22 mouse cellular contexts compared by ENCODE assay signal in the genomic region with DNA sequence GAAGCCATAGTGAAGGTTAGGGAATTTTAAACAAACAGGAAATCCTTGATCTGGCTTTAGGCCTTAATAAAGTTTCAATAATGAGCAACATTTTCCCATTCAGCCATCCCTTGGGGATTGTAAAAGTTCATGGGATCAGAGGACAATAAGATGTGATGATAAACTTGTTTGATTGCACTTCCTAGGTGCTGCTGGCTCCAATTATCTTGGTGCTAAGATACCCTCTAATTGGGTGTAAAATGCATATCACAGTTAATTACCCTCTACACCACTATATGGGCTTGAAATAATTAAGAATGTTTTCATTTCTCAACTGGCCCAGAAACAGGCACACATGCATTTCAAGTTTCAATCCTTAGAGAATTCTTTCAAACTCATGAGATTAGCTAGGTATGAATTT. TPM values are rescaled to one million over a fixed set of nuclear protein-coding genes. Genes with fewer than 3 reads are reported as not detected.
"Had no signal": no experiment of that assay in that cellular context is flagged by ENCODE, and none has a peak within 500 bp of the region (broad histone marks: within the 10 kb centered on the region; RNA-seq: fewer than 3 reads in every experiment).

No protein-coding gene starts in this region.

- H3K9me3 ChIP-seq: liver, embryonic 15.5 days; lung, embryonic 15.5 days; megakaryocyte, embryonic 14.5 days; midbrain, embryonic 12.5 days; neural tube, embryonic 12.5 days; stomach, embryonic 15.5 days had no signal

- H3K9ac ChIP-seq: liver, embryonic 15.5 days; liver, postnatal 0 days; lung, embryonic 15.5 days; midbrain, embryonic 12.5 days; neural tube, embryonic 12.5 days; stomach, embryonic 15.5 days had no signal

- H3K36me3 ChIP-seq: liver, embryonic 15.5 days; lung, embryonic 15.5 days; midbrain, embryonic 12.5 days; neural tube, embryonic 12.5 days; stomach, embryonic 15.5 days had no signal

- DNase-seq: liver, postnatal 0 days; lung, adult 2 months; lung, postnatal 14 days; lung, postnatal 36 days; midbrain, embryonic 14.5 days; right cerebral cortex, postnatal 14 days; thymus, adult 2 months; thymus, postnatal 25 days; thymus, postnatal 4 days had no signal

- ATAC-seq: liver, postnatal 0 days; lung, postnatal 0 days; midbrain, embryonic 16.5 days had no signal

- H3K4me3 ChIP-seq: liver, embryonic 15.5 days; lung, embryonic 15.5 days; megakaryocyte, embryonic 14.5 days; midbrain, embryonic 12.5 days; neural tube, embryonic 12.5 days; stomach, embryonic 15.5 days had no signal

- H3K4me1 ChIP-seq: liver, embryonic 15.5 days; lung, embryonic 15.5 days; megakaryocyte, embryonic 14.5 days; midbrain, embryonic 12.5 days; neural tube, embryonic 12.5 days; stomach, embryonic 15.5 days had no signal

- H3K27ac ChIP-seq: liver, embryonic 15.5 days; lung, embryonic 15.5 days; macrophage; midbrain, embryonic 12.5 days; neural tube, embryonic 12.5 days; stomach, embryonic 15.5 days; stomach, postnatal 0 days had no signal

- H3K27me3 ChIP-seq: liver, embryonic 15.5 days; lung, embryonic 15.5 days; megakaryocyte, embryonic 14.5 days; midbrain, embryonic 12.5 days; neural tube, embryonic 12.5 days; stomach, embryonic 15.5 days had no signal

- H3K4me2 ChIP-seq: liver, embryonic 15.5 days; lung, embryonic 15.5 days; midbrain, embryonic 12.5 days; neural tube, embryonic 12.5 days; stomach, embryonic 15.5 days had no signal

RNA-seq across cellular contexts. Expression of a gene that starts 55.4 kb away (rescaled TPM):
- total RNA-seq: megakaryocyte progenitor cell, adult 5-6 weeks; monocyte, adult 5-6 weeks; neutrophil, adult 5-6 weeks had no signal
